Mouse (Mus musculus) cerebellum, postnatal 36 days (tissue): Measurements from ENCODE around the gene Gm11037.
A peak's percentile ranks its signal among the peaks of the same experiment; 100 is the strongest.

ENCODE experiments used
- DNase-seq, 2 experiments: peaks; one replicate each; pipeline ENCODE4 v3.0.0; 2021 to 2022; ENCODE audit warnings: mixed read lengths in 2 of 2

Gene Gm11037

DNA sequence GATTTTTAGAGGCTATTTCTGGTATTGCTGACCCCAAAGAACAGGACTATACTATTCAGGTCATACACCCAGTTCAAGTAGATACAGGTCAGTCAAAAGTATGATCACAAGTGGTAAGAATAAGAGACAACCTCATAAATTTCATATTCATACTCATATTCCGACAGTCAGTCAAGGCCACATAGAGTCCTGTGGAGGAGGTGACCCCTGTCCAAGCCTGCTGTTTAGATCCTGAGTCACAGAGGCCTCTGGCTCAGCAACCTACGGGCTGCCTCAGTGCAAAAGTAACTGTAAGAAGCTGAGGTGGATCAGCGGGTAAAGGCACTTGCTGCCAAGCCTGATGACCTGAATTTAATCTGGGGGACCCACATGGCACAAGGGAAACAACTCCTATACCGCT lies 20.7 kb downstream of the Gm11037 start:
- DNase-seq = no peak

DNA sequence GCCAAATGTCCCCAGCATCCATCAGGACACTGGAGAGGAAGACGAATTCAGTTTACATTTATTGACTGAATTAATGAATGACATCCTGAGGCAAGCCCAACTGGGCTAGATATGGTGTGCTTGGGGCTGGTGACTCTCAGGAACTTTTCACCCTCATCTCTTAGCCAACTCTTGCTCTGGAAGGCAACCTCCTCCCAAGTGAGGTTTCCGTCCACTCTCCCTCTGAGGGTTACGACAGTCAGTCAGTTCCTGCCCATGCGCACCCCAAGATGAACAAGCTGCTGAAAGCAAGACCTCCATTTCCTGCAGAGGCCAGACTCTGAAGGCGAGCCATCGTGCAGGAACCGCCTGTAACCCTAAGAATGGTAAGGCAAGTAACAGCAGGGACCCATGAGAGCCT lies 23.7 kb downstream of the Gm11037 start:
- no peak for DNase-seq

DNA sequence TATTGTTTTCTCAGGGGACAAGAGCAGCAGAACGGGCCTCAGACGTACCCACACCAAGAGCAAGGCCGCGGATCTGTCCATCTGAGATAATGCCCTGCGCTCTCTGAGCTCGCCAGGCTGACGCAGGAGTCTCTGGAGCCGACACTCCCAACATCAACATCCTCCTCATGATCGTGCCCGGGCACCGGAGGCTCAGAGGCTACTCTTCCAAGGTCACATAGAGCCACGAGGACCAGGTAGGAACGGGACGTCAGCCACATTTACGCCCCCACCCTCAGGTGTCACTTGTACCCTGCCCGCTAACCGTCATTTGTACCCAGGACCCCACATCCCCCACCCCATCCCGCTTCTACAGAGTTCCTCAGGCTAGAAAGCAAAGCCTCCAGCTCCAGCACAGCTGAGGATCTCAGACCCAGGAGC lies 26.2 kb downstream of the Gm11037 start:
- no peak for DNase-seq

DNA sequence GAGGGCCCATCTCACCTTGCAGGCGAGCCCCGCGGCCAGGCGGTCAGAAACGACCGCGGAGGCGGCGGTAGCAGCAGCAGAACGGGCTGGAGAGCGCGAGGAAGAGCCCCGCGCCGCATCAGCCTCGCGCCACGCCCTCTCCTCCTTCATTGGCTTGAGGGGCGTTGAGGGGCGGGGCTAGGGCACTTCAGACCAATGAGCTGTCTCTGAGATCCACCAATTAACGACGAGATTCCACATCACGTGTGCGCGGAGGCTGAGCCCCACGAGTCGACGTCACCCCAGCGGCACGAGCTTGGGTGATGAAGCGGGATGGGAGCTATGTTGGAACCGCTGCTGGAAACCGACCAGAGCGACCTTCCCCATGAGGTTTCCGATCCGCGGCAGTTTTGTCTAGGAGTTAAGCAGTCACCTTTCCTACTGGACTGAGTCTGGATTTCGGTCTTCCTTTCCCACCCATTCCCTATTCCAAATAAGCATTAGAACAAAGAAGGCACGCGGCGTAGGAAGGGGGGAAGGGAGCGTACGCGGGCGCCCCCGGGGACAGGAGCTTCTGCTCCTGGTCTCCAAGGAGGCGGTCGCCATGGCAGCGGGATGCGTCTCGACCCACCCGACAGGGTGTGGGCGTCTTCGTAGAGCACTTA lies 26.8 kb downstream of the Gm11037 start, which contains the start of gene 1700037H04Rik:
Gene 1700037H04Rik, minus strand, starts transcription at position 144 of the 644 bp plus-strand sequence.
- DNase-seq = peak; percentile 96

DNA sequence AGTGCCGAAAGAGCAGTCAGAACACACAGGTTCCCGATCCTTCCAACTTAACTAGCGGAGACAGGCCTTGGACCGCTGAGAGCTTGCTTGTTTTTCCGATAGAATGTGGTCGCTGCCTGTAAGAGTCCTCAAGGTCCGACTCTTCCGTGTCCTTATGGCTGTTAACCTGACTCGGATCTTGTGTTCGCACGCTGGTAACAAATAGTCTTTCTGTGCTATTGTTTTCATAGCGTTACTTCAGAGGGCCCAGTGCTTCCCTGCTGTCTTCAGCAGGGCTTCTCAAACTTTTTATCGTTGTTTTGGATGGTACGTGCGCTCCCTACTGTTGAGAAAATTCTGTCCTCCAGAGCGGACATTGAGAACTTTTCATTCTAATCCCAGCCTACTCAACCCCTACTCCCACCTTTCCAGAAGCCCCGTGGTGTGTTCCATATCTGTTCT lies 27.4 kb downstream of the Gm11037 start:
- DNase-seq = no peak

DNA sequence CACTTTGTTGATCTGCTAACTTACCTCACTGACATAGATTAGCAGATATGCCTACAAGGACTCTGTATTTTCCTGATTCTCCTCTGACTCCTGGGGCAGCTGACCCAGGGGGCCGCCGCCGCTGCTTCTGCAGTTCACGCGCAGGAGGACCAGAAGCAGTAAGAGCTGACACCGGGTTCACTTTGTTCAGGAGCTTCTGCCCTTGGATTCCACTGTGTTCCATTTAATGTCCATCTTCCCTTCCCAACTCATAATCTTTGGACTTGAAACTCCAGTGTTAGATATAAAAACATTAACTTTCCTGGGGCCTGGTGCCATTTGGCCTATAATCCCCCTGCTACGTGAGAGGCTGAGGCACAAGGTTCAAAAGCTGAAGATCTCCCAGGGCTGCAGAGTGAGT lies 30.6 kb downstream of the Gm11037 start:
- no peak for DNase-seq

DNA sequence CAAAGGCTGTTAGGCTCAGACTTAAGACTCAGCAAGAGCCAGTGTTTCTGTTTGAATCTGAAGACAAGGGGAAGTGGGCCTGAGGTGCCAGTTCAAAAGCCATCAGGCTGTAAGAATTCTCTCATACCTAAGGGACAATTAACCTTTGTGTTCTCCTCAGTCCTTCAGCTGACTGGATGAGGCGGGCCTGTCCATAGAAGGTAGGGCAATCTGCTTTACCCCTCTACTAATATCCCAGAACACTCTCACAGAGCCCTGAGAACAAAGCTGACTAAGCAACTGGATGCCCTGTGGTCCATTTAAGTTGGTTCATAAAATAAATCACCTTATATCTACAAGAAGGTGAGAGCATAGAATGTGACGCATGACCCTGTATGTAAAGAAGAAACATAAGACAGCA lies 32.9 kb downstream of the Gm11037 start:
- no peak for DNase-seq

DNA sequence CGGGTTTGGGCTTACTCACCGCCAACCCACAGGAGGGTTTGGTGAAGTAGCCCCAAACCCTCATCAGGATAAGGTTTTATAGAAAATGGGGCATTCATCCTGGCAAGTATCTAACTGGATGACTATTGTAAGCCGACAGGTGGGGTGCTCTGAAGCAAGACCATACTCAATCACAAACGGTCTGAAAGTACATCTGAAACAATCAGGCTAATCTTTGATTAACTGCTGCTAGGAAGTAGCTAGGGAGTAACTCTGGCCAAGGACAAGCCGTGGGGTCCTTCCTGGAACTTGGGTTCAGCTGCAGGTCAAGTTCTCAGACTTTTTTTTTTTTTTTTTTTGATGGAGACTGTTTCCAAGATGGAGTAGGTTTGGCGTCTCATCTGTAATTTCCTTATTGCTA lies 34.7 kb downstream of the Gm11037 start:
- DNase-seq = no peak

DNA sequence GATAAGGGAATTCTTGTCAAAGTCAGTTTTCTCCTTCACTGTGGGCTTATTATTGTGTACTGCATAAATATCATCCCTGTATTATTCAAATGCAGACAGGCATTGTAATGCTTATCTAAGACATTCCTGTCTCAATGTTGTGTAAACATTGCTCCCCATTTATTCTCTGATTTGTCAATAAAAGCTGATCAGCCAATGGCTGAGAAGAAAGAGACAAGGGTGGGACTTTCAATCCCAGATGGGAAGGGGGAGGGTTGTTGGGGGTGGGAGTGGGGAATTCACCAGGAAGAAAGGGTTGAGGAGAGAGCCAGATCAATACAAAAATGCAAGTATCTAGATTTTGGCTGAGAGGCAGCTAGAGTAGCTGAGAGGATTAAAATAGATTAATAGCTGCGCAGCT lies 35.6 kb downstream of the Gm11037 start:
- DNase-seq = no peak

DNA sequence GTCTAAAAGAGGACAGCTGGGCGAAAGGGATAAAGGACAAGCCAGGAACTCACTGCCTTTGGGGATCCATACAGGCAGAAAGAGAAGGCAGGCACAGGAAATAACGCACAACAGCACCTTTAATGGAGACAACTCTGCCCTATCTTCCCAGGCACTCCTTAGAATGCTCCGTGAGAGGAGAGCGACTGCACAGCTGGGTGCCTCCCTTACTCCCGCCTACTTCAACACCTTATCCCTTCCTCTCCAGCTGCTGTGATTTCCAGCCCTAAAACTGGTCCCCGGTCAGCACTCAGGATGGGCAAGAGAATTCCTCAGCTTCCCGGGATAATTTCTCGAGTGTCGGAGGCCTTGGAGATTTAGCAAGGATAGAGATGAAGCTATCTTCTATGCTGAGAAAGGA lies 37.6 kb downstream of the Gm11037 start:
- DNase-seq = no peak

DNA sequence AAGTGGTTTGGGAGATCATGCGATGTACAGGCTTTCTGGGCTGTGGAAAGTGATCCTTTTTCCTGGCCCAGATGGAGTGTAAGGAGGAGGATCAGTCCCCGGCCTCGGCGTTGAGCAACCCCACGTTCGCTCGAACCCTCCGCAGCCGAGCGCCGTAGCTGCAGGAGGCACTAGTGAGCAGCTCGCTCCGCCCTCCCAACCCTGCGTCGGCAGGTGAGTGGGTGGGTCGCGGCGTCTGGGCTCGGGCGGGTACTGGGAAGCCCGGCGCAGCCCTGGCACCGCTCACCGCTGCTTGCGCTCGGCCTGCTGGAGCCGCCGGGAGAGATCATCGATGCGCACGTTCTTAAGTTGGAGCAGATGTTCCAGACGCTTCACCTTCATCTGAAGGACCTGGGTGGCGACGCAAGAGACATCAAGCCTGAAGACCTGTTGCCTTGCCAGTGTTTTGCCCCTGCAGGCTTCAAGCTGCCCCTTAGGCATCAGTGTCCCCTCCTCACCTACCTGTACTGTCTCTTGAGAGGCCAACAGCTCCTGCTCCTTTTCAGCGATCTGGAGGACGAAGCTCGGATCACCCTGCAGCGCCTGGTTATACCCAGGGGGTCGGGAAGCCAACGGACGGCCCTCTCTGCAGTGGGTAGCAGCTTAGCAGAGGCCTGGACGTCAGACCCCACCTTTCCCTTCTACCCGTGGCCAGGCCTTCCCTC lies 38.3 kb downstream of the Gm11037 start:
- DNase-seq = peak; percentile 46 to 60

DNA sequence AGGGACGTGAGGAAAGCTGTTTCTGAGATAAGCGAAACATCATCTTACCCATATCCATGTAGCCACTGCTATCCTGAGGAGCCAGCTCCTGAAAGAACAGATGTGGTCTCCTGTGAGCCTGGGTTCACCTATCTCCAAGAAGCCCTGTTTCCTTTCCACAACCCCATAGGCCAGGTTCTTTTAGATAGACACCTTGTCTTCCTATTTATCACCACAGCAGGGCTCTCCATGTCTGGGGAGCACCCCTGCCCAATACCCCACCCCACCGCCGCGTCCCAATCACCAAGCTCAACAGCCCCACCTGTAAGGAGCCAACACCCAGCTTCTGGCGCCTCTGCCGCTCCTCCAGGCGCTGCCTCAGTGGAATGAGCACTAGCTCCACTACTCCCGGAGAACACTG lies 39.0 kb downstream of the Gm11037 start:
- no peak for DNase-seq

DNA sequence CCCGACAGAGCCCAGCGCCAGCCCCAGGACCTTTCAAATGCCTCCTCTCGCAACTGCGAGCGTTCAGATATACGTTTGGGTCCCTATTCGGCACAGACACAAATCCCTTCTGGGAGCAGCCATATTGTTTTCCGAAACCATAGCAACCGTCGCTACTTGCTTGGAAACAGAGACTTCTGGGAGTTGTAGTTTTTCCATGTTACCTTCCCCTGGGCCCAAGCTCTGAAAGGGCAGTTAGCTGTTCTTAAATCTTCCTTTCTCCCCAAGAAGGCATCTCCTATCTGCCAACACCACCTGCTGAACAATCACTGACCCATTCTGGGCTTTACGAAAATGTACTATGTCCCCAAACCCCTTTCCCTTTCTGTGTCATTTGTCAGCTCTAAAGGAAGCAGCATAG lies 41.4 kb downstream of the Gm11037 start:
- DNase-seq = peak; percentile 42 to 59

DNA sequence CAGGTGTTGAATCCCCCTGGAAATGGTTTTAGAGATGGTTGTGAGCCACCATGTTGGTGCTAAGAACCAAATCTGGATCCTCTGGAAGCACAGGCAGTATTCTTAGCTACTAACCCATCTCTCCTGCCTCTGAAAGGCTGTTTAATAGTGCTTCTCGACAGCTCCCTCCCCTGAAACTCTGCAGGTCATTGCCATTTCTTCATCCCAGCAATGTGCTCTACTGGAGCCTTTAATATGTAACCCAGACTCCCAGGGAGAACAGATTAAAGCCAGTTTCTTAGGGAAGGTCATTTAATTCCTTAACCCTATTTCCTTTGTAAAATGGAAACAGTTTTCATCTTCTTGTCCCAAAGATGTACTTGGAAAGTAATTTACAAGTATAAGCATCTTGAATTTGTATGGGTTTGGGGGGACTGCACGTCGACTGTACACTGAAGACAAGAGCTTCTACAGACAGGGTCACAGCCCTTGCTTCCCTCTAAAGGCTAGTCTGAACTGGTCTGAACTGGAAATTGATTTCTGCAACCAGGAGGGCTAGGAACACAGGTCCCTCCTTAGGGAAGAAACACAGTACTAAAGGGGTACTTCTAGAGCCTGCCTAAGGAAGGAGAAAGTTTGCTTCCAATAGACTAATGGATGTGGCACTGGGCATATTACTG lies 42.1 kb downstream of the Gm11037 start:
- no peak for DNase-seq

DNA sequence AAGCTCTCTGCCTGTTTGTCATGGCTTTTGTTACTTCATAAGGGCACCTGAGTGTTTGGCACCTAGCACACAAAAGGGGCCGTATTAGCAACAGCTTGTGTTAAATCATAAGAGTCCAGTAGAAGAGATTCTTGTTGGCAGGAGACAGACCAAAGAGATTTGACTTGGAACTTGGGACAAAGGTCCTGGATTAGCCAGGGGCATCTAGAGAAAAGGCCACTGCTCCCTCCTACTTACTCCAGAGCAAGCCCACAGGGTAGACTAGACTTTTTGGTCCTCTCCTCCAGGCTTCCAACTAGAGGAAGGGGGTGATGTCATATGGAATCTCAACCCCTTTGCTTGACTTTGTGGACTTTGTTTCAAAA lies 42.6 kb downstream of the Gm11037 start:
- no peak for DNase-seq

DNA sequence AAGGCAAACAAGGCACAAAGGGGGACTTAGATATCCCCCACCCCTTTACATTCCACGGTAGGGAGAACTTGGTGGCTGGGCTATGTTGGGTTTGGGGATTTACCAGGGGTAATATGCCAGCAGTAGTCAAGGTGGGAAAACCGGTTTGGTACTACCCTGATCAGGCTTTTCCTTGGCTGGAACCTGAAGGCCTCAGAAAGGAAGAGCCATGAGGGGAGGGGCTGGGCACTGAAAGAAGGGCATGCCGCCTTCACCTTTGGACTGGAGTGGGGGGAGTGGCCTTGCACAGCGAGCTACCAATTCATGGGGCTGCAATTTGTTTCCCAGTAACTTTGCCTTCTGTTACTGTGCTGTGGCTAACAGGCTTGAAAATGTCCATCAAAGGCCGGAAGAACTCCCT lies 43.2 kb downstream of the Gm11037 start:
- DNase-seq = no peak

DNA sequence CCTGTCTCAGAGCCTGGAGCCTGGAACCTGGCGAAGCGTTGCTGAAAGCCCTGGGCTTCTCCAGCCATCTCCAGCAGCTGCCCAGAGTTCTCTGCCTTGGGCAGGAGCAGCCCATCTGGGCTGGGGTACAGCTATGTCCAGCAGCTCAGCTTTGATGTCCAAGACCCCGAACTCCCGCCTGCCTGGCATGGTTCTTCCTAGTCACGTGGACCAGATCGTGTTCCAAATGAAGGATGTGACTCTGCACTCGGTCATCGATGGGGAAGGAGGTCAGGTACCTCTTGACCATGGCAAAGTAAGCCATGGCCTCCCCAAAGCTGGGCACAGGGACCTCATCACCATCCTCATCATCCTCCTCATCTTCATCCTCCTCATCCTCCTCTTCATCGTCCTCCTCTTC lies 44.6 kb downstream of the Gm11037 start:
- DNase-seq = no peak

DNA sequence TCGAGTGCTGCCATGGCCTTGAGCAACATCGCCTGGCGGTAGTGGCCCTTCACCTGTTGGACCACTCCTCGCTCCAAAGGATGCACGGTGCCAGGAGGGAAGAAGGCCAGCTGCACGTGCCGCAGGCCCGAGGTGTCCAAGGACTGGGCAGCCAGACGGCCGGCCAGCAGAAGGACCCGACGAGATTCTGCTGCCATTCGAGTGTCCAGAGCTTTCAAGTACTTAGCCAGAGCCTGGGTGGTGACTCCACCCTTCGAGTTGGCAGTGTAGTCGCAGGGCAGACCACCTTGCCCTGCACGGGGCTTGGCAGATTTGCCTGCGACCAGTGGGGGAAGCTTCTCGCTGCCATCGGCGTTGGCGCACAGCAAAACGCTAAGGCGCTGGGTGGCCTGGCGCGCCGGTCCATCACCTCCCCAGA lies 45.5 kb downstream of the Gm11037 start:
- peak in 1 of 2 experiments; percentile 31 for DNase-seq

DNA sequence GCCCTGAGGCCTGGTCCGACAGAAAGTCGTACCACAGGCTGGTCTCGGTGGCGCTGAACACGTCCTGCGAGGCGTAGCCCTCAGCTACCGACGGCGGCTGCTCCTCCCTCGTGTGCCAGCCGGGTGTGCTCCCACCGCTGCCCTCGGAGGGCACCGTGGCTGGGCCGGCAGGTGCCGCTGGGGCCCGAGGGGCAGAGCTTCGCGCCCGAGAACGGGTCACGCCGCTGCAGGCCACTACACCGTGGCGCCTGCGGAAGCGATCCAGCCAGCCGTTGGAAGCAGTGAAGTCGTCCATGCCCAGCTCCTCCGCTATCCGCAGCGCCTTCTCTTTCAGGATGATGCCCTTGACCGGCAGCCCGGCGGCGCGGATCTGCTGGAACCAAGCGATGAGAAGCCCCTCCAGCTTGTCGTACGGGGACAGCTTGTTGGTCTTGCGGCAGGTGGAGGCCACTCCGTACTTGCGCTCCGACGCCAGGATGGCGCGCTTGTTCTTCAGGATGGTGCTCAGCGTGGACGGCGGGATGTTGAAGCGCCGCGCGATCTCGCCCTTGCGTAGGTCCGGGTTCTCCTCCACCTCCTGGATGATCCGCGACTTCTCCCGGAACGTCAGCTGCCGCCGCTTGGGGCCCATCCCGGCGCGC lies 46.1 kb downstream of the Gm11037 start:
- DNase-seq = peak; percentile 66 to 68

DNA sequence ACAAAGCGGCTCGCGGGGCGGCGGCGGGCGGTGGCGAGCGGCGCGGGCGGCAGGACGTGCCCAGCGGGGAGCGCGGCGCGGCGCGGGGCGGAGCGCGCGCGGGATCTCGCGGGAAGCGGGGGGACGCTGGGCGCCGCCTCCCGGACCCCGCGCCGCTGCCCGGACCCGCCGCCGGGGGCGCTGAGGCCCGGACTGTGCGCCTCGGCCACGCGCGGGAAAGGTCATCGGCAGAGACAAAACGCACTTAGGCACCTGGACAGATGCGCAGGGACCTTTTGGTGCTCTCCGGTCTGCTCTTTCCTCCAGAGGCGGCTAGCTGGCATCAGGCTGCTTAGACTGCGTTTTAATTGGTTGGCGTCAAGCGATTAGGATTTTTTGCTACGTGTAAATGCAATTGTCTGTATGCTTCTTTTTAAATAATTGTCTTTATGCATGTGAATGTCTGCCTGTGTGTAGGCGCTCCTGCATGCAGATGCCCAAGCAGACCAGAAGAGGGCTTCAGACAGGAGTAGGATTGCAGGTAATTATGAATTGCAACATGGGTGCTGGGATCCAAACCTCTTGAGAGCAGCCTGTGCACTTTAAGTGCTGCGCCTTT lies 46.8 kb downstream of the Gm11037 start, which contains the start of gene Cenpb:
Gene Cenpb, minus strand, starts transcription at position 78 of the 598 bp plus-strand sequence.
- peak; percentile 84 to 91 for DNase-seq
